Mouse (Mus musculus): ENCODE measurements around the gene Foxred1.

GRCm38 (mm10) chr9:35170071-35170470 is 40.8 kb downstream of the Foxred1 start:
- TF ChIP-seq CTCF (IDR thresholded peaks at IDR 0.05; ENCODE audit: low read depth, low read length) (no peak), TAL1 (conservative IDR thresholded peaks at IDR 0.05; ENCODE audit: low read depth, low read length) (no peak), POLR2AphosphoS5 (IDR thresholded peaks at IDR 0.05; ENCODE audit: insufficient replicate concordance, low read depth, low read length) (no peak), GATA1 (IDR thresholded peaks at IDR 0.05; ENCODE audit: borderline replicate concordance, low read length) (no peak)
